Mouse (Mus musculus): ENCODE data around the gene Dock10.
"Not testable (repeated sequence)": the region's sequence is repeated elsewhere in the genome, so short reads cannot be mapped to it uniquely, and the experiment has no call there.

The Dock10 gene

GRCm38 (mm10) chr1:80757977-80758797 lies at the start of gene Dock10:
Dock10 (minus strand) TSS chr1:80758527.
- DNase-seq (ENCODE audit: low read depth, low spot score) = peak; percentile 62

GRCm38 (mm10) chr1:80806835-80807398 lies 48.6 kb upstream of the Dock10 start:
- DNase-seq (ENCODE audit: low read depth, low spot score) = no peak

GRCm38 (mm10) chr1:80802023-80802422 lies 43.7 kb upstream of the Dock10 start:
- no peak for DNase-seq (ENCODE audit: low read depth, low spot score)

- DNase-seq (ENCODE audit: low read depth, low spot score) = no peak
Measured at GRCm38 (mm10) chr1:80785066-80785779, 26.9 kb upstream of the Dock10 start.

GRCm38 (mm10) chr1:80784155-80784554 lies 25.8 kb upstream of the Dock10 start:
- no peak for DNase-seq (ENCODE audit: low read depth, low spot score)

- no peak for DNase-seq (ENCODE audit: low read depth, low spot score)
Measured at GRCm38 (mm10) chr1:80765504-80765903, 7.2 kb upstream of the Dock10 start.

- no peak for DNase-seq (ENCODE audit: low read depth, low spot score)
Measured at GRCm38 (mm10) chr1:80763042-80763950, 5.0 kb upstream of the Dock10 start.

GRCm38 (mm10) chr1:80758798-80759184 lies 464 bp upstream of the Dock10 start:
- no peak for DNase-seq (ENCODE audit: low read depth, low spot score)

GRCm38 (mm10) chr1:80757650-80757976 lies 714 bp downstream of the Dock10 start:
- DNase-seq (ENCODE audit: low read depth, low spot score) = no peak

- peak; percentile 37 for DNase-seq (ENCODE audit: low read depth, low spot score)
Measured at GRCm38 (mm10) chr1:80756824-80757649, 1.3 kb downstream of the Dock10 start.

GRCm38 (mm10) chr1:80756060-80756439 lies 2.3 kb downstream of the Dock10 start:
- no peak for DNase-seq (ENCODE audit: low read depth, low spot score)

- no peak for DNase-seq (ENCODE audit: low read depth, low spot score)
Measured at GRCm38 (mm10) chr1:80755296-80756059, 2.8 kb downstream of the Dock10 start.

GRCm38 (mm10) chr1:80749122-80749521 lies 9.2 kb downstream of the Dock10 start:
- not testable (repeated sequence) for DNase-seq (ENCODE audit: low read depth, low spot score)

- no peak for DNase-seq (ENCODE audit: low read depth, low spot score)
Measured at GRCm38 (mm10) chr1:80746691-80747463, 11.4 kb downstream of the Dock10 start.

GRCm38 (mm10) chr1:80746195-80746594 lies 12.1 kb downstream of the Dock10 start:
- no peak for DNase-seq (ENCODE audit: low read depth, low spot score)

GRCm38 (mm10) chr1:80739472-80739871 lies 18.9 kb downstream of the Dock10 start:
- DNase-seq (ENCODE audit: low read depth, low spot score) = no peak

GRCm38 (mm10) chr1:80737812-80738391 lies 20.4 kb downstream of the Dock10 start:
- DNase-seq (ENCODE audit: low read depth, low spot score) = no peak

- DNase-seq (ENCODE audit: low read depth, low spot score) = no peak
Measured at GRCm38 (mm10) chr1:80730582-80730981, 27.7 kb downstream of the Dock10 start.

- no peak for DNase-seq (ENCODE audit: low read depth, low spot score)
Measured at GRCm38 (mm10) chr1:80730174-80730573, 28.2 kb downstream of the Dock10 start.

All from ZHBTc4 (cell line).